Mouse (Mus musculus) gastrocnemius, postnatal 36 days (tissue): ENCODE data around the gene Piwil4. TPM values are rescaled to one million over a fixed set of nuclear protein-coding genes. Genes with fewer than 3 reads are reported as not detected.
A peak's percentile ranks its signal among the peaks of the same experiment; 100 is the strongest.

Experiments used
- DNase-seq, 2 experiments: peaks; one replicate each; pipeline ENCODE4 v3.0.0; 2022
- intact Hi-C: fragments of 180-260 bp; cut with DNase I; formaldehyde crosslinking; loops from one replicate; pipeline ENCODE4 v1.15.1; 2025
- long read RNA-seq, 2 experiments: library from polyadenylated mRNA; stranded (forward); transcript quantifications; one replicate each; pipeline ENCODE4 v2.0.0; 2021
- total RNA-seq, 2 experiments: library from RNA; stranded (reverse); gene quantifications; 2 replicates each; pipeline ENCODE4 v1.2.3; 2021

Gene Piwil4
- total RNA-seq, result not detected
- long read RNA-seq, experiment 1, result 0 reads
- long read RNA-seq, experiment 2, result 0 reads

DNA sequence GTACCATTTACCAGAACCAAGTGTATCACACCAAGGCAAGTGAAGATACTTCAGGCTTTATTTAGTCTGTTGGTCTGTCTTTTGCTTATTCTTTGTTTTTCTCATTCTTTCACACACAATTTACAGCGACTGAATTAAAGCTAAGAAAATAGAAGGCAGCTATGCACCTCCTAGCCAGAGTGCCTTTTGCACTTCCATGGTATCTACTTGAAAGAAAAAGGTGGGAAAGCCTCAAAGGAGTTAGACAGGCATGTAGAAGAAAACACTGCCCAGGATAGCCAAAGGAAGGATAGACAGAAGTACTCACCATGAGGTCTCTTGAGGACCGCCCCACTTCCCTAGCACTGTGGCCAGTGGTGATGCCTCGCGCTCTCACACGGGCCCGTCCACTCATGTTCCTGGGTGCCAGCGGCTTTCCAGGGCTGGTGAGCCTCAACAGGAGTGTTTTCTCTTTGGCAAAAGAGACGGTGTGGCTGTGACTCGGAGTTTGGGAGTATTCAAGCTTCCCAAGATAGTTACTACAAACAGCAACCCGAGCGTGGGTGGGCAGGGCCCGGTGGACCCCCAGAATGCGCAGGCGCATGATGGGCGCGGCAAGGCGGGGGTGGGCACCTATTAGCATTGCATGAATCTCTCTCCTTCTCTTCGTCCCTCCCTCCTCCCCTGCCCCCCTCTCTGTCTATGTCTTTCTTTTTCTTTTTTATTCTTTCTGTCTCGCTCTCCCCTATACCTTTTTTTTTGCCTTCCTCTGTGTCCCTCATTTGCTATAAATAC, at the start of gene Piwil4:
Gene Piwil4 (minus strand): TSS at position 583 of the 774 bp plus-strand sequence.
- no peak for DNase-seq
- intact Hi-C loops, result no loop called here

- intact Hi-C loops, result loop anchor here (5.0 kb wide), 1 partner anchor 285 kb away; the partner anchor contains the start of genes Cwc15 and Kdm4d
- no peak for DNase-seq
Observed at GRCm38 (mm10) chr9:14787356-14787755, 46.8 kb upstream of the Piwil4 start.

- intact Hi-C loops, result loop anchor here (5.0 kb wide), 1 partner anchor 282 kb away; the partner anchor contains the start of genes Cwc15 and Kdm4d
- DNase-seq, result peak; percentile 84 to 85
Observed at GRCm38 (mm10) chr9:14784039-14785002, 43.8 kb upstream of the Piwil4 start, which contains the start of the genes Mre11a and Ankrd49. Gene Mre11a, plus strand, starts transcription at chr9:14784654. Gene Ankrd49, minus strand, starts transcription at chr9:14784856.

DNA sequence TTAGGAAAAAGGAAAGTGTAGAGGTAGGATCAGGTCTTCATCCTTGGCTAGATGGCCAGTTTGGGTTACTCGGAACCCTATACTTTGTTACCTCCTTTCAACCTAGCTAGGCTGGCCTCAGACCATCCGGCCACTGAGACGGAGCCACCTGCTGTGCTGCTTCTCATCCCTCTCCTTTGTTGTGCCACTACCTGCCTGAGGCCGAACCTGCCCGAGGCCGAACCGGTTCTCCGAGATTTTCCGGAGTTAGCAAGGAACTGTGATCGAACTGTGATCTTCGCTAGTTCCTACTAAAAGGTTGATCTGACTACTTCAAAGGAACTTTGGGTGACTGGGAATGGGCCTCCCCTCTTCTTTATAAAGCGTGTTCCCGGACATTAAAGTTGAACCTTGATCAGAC, 37.8 kb upstream of the Piwil4 start:
- intact Hi-C loops, result loop anchor here (10.0 kb wide), 1 partner anchor 236 kb away; no protein-coding TSS in a partner anchor
- no peak for DNase-seq

GRCm38 (mm10) chr9:14773813-14774212, 33.3 kb upstream of the Piwil4 start:
- intact Hi-C loops, result loop anchor here (10.0 kb wide), 1 partner anchor 241 kb away; no protein-coding TSS in a partner anchor
- DNase-seq, result no peak

GRCm38 (mm10) chr9:14772074-14772473, 31.5 kb upstream of the Piwil4 start:
- intact Hi-C loops, result loop anchor here (10.0 kb wide), 1 partner anchor 243 kb away; no protein-coding TSS in a partner anchor

DNA sequence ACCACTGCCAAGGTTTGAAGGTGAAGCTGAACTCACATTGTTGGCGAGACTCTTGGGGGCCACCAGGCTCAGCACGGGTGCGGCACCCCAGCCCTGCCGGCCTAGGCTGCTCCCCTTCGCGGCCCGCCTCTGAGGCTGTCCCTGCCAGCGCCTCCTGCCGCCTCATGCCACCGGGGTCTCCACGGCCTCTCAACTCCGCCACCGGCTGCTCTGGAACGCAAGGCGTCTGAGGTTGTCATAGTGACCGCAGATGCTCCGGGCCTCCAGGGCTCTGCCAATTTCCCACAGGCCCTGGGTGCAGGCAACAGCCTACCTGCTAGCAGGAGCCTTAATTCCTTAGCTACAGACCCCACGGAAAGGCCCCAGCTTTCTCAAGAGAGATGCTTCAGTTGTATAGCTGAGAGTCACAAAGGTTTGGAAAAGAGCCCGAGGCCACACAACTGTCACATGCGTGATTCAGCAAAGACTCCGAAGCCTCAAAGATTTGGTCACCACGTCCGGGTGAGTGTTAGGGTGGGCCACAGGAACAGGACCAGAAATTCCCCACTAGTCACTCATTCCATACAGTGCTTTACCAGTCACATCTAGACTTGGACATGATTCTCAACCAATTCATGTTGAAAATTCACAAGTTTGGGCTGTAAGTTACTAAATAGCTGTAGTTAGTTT, 30.4 kb upstream of the Piwil4 start, which contains the start of gene 1700012B09Rik:
Gene 1700012B09Rik (minus strand): TSS at position 228 of the 669 bp plus-strand sequence.
- intact Hi-C loops, result loop anchor here (10.0 kb wide), 1 partner anchor 244 kb away; no protein-coding TSS in a partner anchor
- DNase-seq, result no peak

More at GRCm38 (mm10) chr9:14772074-14772473, 31.5 kb upstream of the Piwil4 start:
- DNase-seq, result no peak

- intact Hi-C loops, result loop anchor here (5.0 to 10.0 kb wide), 2 partner anchors 245 to 258 kb away; no protein-coding TSS in a partner anchor
- DNase-seq, result no peak
Observed at GRCm38 (mm10) chr9:14769811-14770210, 29.3 kb upstream of the Piwil4 start.

- DNase-seq, result no peak
- intact Hi-C loops, result loop anchor here (5.0 kb wide), 1 partner anchor 252 kb away; no protein-coding TSS in a partner anchor
Observed at GRCm38 (mm10) chr9:14764765-14765164, 24.2 kb upstream of the Piwil4 start.

DNA sequence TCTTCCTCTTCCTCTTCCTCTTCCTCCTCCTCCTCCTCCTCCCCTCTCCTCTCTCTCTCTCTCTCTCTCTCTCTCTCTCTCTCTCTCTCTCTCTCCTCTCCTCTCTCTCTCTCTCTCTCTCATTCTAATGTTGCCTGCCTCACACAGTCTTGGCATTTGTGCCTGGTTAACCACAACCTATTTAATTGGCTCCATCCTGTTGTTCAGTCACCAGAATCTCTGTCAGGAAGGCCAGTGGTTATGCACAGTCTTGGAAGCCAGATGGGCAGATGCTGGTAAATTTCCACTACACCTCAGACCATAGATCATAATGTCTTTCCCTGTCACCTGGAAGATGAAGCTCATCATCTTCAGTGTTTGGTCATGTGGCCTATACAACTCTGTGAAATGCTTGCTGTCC, 18.7 kb upstream of the Piwil4 start:
- DNase-seq, result no peak
- intact Hi-C loops, result no loop called here

- intact Hi-C loops, result no loop called here
- no peak for DNase-seq
Observed at GRCm38 (mm10) chr9:14758590-14758989, 18.1 kb upstream of the Piwil4 start.

DNA sequence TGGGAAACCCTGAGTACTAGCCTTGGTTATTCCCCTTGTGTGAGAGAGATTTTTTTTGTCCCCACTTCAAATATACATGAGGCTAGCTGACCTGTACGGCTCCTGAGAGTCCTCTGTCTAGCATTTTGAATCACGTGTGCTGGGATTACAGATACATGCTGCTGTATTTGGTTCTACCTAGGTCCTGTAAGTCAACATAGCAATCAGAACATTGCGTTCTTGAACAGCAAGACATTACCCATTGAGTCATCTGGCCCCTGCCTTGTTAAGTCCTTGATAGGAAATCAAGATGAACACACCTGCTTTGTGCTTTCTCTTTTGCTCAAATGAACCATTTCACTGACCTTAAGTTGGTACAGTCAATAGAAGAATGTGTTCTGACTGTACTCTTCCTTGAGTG, 13.9 kb upstream of the Piwil4 start:
- intact Hi-C loops, result no loop called here
- DNase-seq, result no peak

- intact Hi-C loops, result no loop called here
- DNase-seq, result no peak
Observed at GRCm38 (mm10) chr9:14753947-14754346, 13.4 kb upstream of the Piwil4 start.

DNA sequence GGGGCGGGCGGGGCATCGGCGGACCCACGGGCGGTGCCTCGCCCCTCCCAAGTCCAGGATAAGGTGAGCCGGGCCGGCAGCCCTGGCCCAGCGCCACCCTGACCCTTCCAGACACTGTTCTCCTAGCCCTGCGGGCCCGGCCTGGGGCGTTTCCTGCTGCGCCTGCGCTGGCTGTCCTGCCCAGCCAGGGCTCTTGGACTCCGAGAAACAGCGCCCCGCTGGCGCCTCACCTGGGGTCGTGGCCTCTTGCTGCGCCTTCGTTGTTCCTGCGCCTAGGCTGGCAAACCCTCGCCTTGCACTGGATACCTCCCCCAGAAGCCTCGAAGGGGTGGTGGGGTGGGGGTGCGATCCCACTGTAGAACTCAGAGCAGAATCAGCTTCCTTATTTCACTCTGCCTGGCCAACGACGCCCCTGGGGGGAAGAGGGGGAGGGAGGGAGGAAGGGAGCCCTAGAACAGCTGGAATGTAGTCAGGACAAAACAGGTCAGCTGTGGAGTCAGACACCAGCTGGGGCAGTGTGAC, 11.5 kb upstream of the Piwil4 start, which contains the start of gene Fut4:
Gene Fut4 (minus strand): TSS at position 393 of the 522 bp plus-strand sequence.
- DNase-seq, result peak; percentile 34 to 55
- intact Hi-C loops, result no loop called here

- DNase-seq, result peak in 1 of 2 experiments; percentile 9
- intact Hi-C loops, result no loop called here
Observed at GRCm38 (mm10) chr9:14751503-14752000, 11.0 kb upstream of the Piwil4 start.

- no peak for DNase-seq
- intact Hi-C loops, result no loop called here
Observed at GRCm38 (mm10) chr9:14750901-14751502, 10.5 kb upstream of the Piwil4 start.

DNA sequence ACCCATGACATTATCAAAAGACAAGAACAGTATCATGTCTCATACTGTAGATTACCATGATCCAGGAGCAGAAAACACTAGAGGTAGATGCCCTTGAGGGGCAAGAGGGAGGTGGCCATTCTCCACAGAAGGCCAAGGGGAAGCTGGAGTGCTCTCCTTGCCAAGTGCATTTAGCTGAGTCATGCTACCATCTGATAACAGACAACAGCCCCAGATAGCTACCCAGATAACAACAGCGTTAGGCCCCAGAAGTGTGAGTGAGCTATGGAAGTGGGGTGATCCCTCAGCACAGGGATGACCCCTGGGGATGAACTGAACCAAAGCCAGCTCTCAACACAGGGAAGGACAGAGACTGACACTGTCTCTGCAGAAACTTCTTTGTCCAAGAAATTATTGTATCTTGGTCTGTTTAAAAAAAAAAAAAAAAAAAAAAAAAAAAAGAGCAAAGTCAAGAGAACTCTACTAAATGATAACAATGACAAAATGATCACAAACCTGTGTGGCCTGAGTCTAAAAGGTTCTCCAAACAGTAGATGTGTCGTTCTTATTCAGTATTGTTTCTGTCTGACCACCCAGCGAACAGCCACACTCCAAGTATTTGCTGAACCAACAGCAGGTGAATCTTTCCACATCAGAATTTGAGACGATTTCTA, 909 bp downstream of the Piwil4 start:
- DNase-seq, result no peak
- intact Hi-C loops, result no loop called here

DNA sequence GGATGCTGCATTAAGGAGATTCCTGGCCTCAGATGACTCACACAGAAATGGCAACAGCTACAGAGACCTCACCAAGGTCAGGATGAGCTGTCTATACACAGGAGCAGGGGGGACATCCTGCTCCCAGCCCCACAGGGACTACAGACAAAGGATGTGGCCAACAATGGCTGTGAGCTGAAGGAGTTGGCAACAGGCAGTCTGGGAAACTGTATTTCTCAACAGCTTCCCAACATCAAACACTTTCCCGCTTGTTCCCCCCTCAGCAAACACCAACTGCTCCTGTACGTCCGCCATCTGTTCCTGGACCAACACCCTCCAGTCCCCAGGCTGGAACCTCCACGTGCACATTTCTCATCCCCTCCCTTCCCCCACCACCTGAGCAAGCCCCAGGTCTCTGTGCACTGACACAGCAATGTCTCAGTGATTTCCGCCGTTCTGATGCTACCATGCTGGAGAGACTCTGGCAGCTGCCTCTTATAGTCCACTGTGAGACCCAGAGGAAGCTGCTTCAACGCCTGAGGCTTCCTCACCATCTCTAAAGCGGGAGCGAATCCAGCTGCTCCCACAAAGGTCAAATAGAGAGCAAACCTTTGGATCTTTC, 9.5 kb downstream of the Piwil4 start:
- no peak for DNase-seq
- intact Hi-C loops, result no loop called here
